Mouse (Mus musculus): Measurements from ENCODE around the gene Zic5.

- TF ChIP-seq CTCF (IDR thresholded peaks at IDR 0.05; ENCODE audit: extremely low read depth, insufficient read depth, insufficient read length, insufficient replicate concordance) (no peak), POLR2A (IDR thresholded peaks at IDR 0.05; ENCODE audit: low read depth, low read length) (no peak)
Observed at GRCm38 (mm10) chr14:122476822-122477215, 11.3 kb upstream of the Zic5 start.

Data from spleen, adult 2 months (tissue).